Mouse (Mus musculus): ENCODE data around the gene Fscn2. TPM values are rescaled to one million over a fixed set of nuclear protein-coding genes. Genes with fewer than 3 reads are reported as not detected.
A peak's percentile ranks its signal among the peaks of the same experiment; 100 is the strongest.

Fscn2 gene
- polyA plus RNA-seq, 2 experiments, result 0.36 to 0.88 TPM

DNA sequence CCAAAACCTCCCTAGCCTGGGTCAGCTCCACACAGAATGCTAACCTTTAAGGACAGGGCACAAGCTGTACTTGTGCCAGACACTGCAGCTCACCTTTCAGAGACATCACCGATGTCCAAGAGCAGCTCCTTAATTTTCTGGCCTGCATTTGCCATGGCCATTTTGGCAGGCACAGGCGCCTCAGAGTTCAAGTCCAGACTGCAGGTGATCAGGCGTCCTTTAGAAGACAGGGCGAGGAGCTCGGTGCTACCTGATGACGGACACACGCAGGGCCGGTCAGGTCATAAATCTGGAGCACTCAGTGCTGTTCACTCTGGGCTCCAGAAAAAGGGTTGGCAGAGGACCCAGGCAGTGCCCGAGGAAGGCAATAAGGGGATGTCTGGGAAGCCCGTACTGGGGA is 14.0 kb downstream of the Fscn2 start:
- no peak overlapping the region for H3K4me2 ChIP-seq (replicated peaks; ENCODE audit: low read depth, low read length, severe bottlenecking)
- no peaks in the 10 kb centered on the region for H3K9me3 ChIP-seq (ENCODE audit: control insufficient read depth, low read length)
- H3K9ac ChIP-seq (ENCODE audit: low read depth, low read length, severe bottlenecking), result no peak overlapping the region
- WGBS, result 92% methylated on average over 10 of the region's 10 CpGs
- peaks cover 78% of the 10 kb centered on the region for H3K36me3 ChIP-seq (ENCODE audit: control insufficient read depth, insufficient read depth, low read length)
- peaks cover 12% of the 10 kb centered on the region for H3K4me1 ChIP-seq (ENCODE audit: control insufficient read depth, insufficient read depth, low read length)
- H3K27ac ChIP-seq (replicated peaks; ENCODE audit: low read depth, low read length), result no peak overlapping the region
- no peak overlapping the region for H3K4me3 ChIP-seq (replicated peaks; ENCODE audit: low read length)
- no peak for ATAC-seq (ENCODE audit: low FRiP score, low read depth)
- no peak for TF ChIP-seq POLR2A (IDR thresholded peaks at IDR 0.05; ENCODE audit: borderline replicate concordance, extremely low read depth, insufficient read depth, insufficient read length)
- no peaks in the 10 kb centered on the region for H3K27me3 ChIP-seq (ENCODE audit: control insufficient read depth, insufficient read depth, low read length)
- no peak for DNase-seq (ENCODE audit: low spot score)

DNA sequence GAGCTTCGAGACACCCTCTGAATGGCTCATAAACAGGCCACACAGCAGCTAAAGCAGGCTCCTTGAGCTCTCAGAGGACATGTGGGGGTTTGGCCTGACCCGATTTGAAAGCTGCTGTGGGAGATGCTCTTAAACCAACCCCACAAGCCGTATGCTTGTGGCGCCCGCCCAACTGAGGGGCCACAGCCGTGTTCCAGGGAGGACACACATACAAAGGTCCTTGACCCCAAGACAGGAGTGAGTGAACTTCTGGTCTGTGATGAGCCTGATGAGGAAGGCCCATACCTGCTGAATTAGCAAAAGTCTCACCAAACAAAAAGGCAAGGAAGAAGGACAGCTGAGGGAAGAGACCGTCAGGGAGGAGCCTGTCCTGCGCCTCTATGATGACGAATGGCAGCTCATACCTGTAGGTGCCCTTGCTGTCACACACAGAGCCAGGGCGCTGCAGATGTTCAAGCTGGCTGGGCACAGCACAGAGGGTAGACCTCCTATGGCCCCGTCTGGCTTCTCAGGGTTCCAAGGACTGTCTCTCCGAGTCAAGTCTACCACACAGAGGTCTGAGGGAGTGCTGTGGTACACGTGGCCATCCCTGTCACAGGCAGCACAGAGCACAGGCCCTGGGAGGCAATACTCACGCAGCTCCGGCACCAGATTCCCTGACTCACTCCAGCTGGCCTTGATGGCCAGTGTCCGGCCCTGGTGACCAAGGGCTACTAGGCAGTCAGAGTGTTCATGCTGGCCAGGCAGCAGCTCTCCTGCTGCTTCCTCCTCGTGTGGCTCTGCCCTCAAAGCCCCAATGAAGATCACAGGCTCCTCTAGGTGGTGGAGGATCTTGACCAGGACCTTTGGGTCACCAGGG is 15.2 kb downstream of the Fscn2 start:
- Histone ChIP-seq H3K4me3 (replicated peaks; ENCODE audit: low read length) (no peak overlapping the region), H3K9ac (ENCODE audit: low read depth, low read length, severe bottlenecking) (0 out of 2 replicates have a peak overlapping the region, but pooled peaks have one; percentile 62), H3K4me2 (replicated peaks; ENCODE audit: low read depth, low read length, severe bottlenecking) (no peak overlapping the region), H3K9me3 (ENCODE audit: control insufficient read depth, low read length) (no peaks in the 10 kb centered on the region), H3K27ac (replicated peaks; ENCODE audit: low read depth, low read length) (no peak overlapping the region), H3K4me1 (ENCODE audit: control insufficient read depth, insufficient read depth, low read length) (peaks cover 12% of the 10 kb centered on the region), H3K36me3 (ENCODE audit: control insufficient read depth, insufficient read depth, low read length) (peaks cover 78% of the 10 kb centered on the region), H3K27me3 (ENCODE audit: control insufficient read depth, insufficient read depth, low read length) (no peaks in the 10 kb centered on the region)
- 91% methylated on average over 17 of the region's 17 CpGs for WGBS
- no peak for TF ChIP-seq POLR2A (IDR thresholded peaks at IDR 0.05; ENCODE audit: borderline replicate concordance, extremely low read depth, insufficient read depth, insufficient read length)
- DNase-seq (ENCODE audit: low spot score) (no peak), ATAC-seq (ENCODE audit: low FRiP score, low read depth) (no peak)

DNA sequence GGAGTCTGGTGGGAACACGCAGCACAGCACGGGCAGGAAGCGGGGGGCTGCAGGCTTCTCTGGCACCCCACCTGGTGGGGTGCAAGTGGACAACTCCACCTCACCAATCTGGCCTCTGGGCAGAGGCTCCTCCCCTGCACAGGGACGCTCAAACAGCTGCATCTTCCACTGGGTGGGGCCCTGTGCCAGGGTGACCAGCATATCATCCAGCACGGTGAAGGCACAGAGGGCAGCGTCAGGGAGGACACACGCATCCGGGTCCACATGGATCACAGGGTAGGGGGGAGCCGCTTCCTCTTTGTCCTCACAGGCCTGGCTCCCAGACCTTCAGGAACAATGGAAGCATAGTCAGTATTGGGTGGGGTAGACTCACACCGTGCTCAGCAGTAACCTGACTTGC is 16.0 kb downstream of the Fscn2 start:
- no peaks in the 10 kb centered on the region for H3K27me3 ChIP-seq (ENCODE audit: control insufficient read depth, insufficient read depth, low read length)
- H3K4me2 ChIP-seq (replicated peaks; ENCODE audit: low read depth, low read length, severe bottlenecking), result peak overlapping the region; percentile 84
- TF ChIP-seq POLR2A (IDR thresholded peaks at IDR 0.05; ENCODE audit: borderline replicate concordance, extremely low read depth, insufficient read depth, insufficient read length), result no peak
- H3K9me3 ChIP-seq (ENCODE audit: control insufficient read depth, low read length), result no peaks in the 10 kb centered on the region
- no peak overlapping the region for H3K27ac ChIP-seq (replicated peaks; ENCODE audit: low read depth, low read length)
- ATAC-seq (ENCODE audit: low FRiP score, low read depth), result no peak
- H3K4me3 ChIP-seq (replicated peaks; ENCODE audit: low read length), result peak overlapping the region; percentile 68
- DNase-seq (ENCODE audit: low spot score), result no peak
- H3K9ac ChIP-seq (ENCODE audit: low read depth, low read length, severe bottlenecking), result 0 out of 2 replicates have a peak overlapping the region, but pooled peaks have one; percentile 62
- WGBS, result 84% methylated on average over 10 of the region's 10 CpGs
- H3K4me1 ChIP-seq (ENCODE audit: control insufficient read depth, insufficient read depth, low read length), result peaks cover 12% of the 10 kb centered on the region
- H3K36me3 ChIP-seq (ENCODE audit: control insufficient read depth, insufficient read depth, low read length), result peaks cover 78% of the 10 kb centered on the region

- DNase-seq (ENCODE audit: low spot score) (peak; percentile 53), ATAC-seq (ENCODE audit: low FRiP score, low read depth) (peak; percentile 5; the same call in 1 of the 2 replicates)
- H3K36me3 ChIP-seq (ENCODE audit: control insufficient read depth, insufficient read depth, low read length), result peaks cover 78% of the 10 kb centered on the region
- H3K9ac ChIP-seq (ENCODE audit: low read depth, low read length, severe bottlenecking), result peak overlapping the region; percentile 62
- no peak overlapping the region for H3K27ac ChIP-seq (replicated peaks; ENCODE audit: low read depth, low read length)
- 4% methylated on average over 33 of the region's 40 CpGs for WGBS
- no peaks in the 10 kb centered on the region for H3K27me3 ChIP-seq (ENCODE audit: control insufficient read depth, insufficient read depth, low read length)
- TF ChIP-seq POLR2A (IDR thresholded peaks at IDR 0.05; ENCODE audit: borderline replicate concordance, extremely low read depth, insufficient read depth, insufficient read length), result no peak
- peak overlapping the region; percentile 84 for H3K4me2 ChIP-seq (replicated peaks; ENCODE audit: low read depth, low read length, severe bottlenecking)
- peaks cover 12% of the 10 kb centered on the region for H3K4me1 ChIP-seq (ENCODE audit: control insufficient read depth, insufficient read depth, low read length)
- no peaks in the 10 kb centered on the region for H3K9me3 ChIP-seq (ENCODE audit: control insufficient read depth, low read length)
- H3K4me3 ChIP-seq (replicated peaks; ENCODE audit: low read length), result peak overlapping the region; percentile 68
These were observed 16.8 kb downstream of the Fscn2 start for GRCm38 (mm10) chr11:120378031-120378610.

DNA sequence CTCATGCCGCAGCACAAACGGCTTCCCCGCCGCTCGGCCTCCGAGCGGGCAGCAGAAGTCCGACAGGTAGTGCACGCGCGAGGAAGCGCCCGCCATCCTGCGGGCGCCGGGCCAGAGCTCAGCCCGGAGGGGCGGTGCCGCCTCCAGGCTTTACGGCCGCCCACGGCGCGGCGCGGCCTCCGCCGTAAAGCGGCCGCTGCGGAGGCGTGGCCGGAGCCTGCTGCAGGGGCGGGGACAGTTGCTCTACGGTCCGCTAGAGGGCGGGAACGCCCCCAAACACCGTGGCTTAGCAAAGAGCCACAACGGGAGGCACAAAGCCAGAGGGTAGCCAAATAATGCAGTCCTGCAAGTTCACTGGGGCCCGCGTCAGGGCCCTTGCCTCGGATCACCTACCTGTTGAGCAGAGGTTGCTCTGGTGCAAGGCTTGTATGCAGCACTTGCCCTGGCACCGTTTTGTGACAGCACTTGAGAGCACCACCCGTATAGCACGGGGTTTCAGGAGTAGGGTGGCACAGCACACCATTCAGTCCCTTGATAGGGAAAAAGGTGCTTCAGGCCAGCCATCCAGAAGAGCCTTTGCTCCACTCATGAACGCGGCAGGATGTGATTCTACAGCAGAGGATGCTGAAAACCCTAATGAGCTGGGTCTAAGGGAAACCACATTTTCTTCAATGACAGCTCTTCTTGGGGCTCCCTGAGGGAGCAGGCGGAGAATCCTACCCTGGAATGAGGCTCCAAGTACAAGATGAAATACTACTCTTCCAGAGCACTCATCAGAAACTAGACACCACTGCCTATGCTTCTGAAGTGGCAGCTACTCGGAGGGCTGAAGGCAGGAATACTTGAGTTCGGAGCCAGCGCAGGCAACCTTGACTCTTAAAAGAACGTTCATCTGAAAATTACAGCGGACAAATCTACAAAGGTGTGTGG is 17.5 kb downstream of the Fscn2 start, which contains the start of gene Faap100:
Gene Faap100 (minus strand): TSS at position 154 of the 930 bp plus-strand sequence.
- peak within 1 kb of the TSS; percentile 84 for H3K4me2 ChIP-seq (replicated peaks; ENCODE audit: low read depth, low read length, severe bottlenecking)
- DNase-seq (ENCODE audit: low spot score) (peak; percentile 93), ATAC-seq (ENCODE audit: low FRiP score, low read depth) (peak; percentile 90)
- peak within 1 kb of the TSS; percentile 62 for H3K9ac ChIP-seq (ENCODE audit: low read depth, low read length, severe bottlenecking)
- peak within 1 kb of the TSS; percentile 35 for H3K27ac ChIP-seq (replicated peaks; ENCODE audit: low read depth, low read length)
- peaks cover 78% of the 10 kb centered on the region for H3K36me3 ChIP-seq (ENCODE audit: control insufficient read depth, insufficient read depth, low read length)
- 8% methylated on average over 41 of the region's 54 CpGs for WGBS
- peak; percentile 91 for TF ChIP-seq POLR2A (IDR thresholded peaks at IDR 0.05; ENCODE audit: borderline replicate concordance, extremely low read depth, insufficient read depth, insufficient read length)
- no peaks in the 10 kb centered on the region for H3K9me3 ChIP-seq (ENCODE audit: control insufficient read depth, low read length)
- H3K4me3 ChIP-seq (replicated peaks; ENCODE audit: low read length), result peak within 1 kb of the TSS; percentile 68
- H3K27me3 ChIP-seq (ENCODE audit: control insufficient read depth, insufficient read depth, low read length), result no peaks in the 10 kb centered on the region
- H3K4me1 ChIP-seq (ENCODE audit: control insufficient read depth, insufficient read depth, low read length), result peaks cover 12% of the 10 kb centered on the region

Data from limb, embryonic 14.5 days (tissue).